Mouse (Mus musculus) heart, embryonic 12.5 days (tissue): ENCODE results near the gene Agbl4. TPM values are rescaled to one million over a fixed set of nuclear protein-coding genes. Genes with fewer than 3 reads are reported as not detected.

ENCODE experiments used
- ATAC-seq: fragments of 200-750 bp; cut with Nextera tagmentation; 2 replicates; pipeline ENCODE4 v1.8.0; 2017; ENCODE audit warnings: moderate TSS enrichment, moderate library complexity; ENCODE audit not compliant: insufficient number of reproducible peaks, low FRiP score
- H3K27ac ChIP-seq: fragments of 300-500 bp; sonication (generic); 2 replicates; pipeline ENCODE4 v1.5.1; 2016; ENCODE audit warnings: mild to moderate bottlenecking, moderate library complexity; ENCODE audit not compliant: poor library complexity, severe bottlenecking
- H3K27me3 ChIP-seq: fragments of 300-500 bp; sonication (generic); replicated peaks from 2 replicates; pipeline ENCODE4 v1.6.1; 2016; ENCODE audit warnings: mild to moderate bottlenecking, moderate library complexity
- H3K36me3 ChIP-seq: fragments of 300-500 bp; sonication (generic); 2 replicates; pipeline ENCODE4 v1.6.1; 2016; ENCODE audit warnings: mild to moderate bottlenecking, moderate library complexity
- H3K4me1 ChIP-seq: fragments of 300-500 bp; sonication (generic); replicated peaks from 2 replicates; pipeline ENCODE4 v1.6.1; 2016; ENCODE audit warnings: mild to moderate bottlenecking
- H3K4me2 ChIP-seq: fragments of 300-500 bp; sonication (generic); 2 replicates; pipeline ENCODE4 v1.6.1; 2016; ENCODE audit warnings: mild to moderate bottlenecking, moderate library complexity
- H3K4me3 ChIP-seq: fragments of 300-500 bp; sonication (generic); 2 replicates; pipeline ENCODE4 v1.5.1; 2016; ENCODE audit warnings: mild to moderate bottlenecking
- H3K9ac ChIP-seq: fragments of 300-500 bp; sonication (generic); 2 replicates; pipeline ENCODE4 v1.6.1; 2016; ENCODE audit warnings: mild to moderate bottlenecking, moderate library complexity
- H3K9me3 ChIP-seq: fragments of 300-500 bp; sonication (generic); replicated peaks from 2 replicates; pipeline ENCODE4 v1.6.1; 2016; ENCODE audit warnings: mild to moderate bottlenecking, moderate library complexity
- WGBS: fragments of 180-500 bp; shearing (Covaris S2); methylation state at CpG from one replicate; pipeline ENCODE4 v1.1.7; 2016; 5-methylcytosine and 5-hydroxymethylcytosine counted together
- polyA plus RNA-seq: library from polyadenylated mRNA; unstranded; fragments of >200 nt; fragmentation: Nextera tagmentation; extraction: Ambion mirVana; gene quantifications from 2 replicates; pipeline ENCODE4 v1.2.1, GENCODE M21; 2016

The Agbl4 gene
- polyA plus RNA-seq, 1 experiment from 2014 or later = 0.63 TPM

DNA sequence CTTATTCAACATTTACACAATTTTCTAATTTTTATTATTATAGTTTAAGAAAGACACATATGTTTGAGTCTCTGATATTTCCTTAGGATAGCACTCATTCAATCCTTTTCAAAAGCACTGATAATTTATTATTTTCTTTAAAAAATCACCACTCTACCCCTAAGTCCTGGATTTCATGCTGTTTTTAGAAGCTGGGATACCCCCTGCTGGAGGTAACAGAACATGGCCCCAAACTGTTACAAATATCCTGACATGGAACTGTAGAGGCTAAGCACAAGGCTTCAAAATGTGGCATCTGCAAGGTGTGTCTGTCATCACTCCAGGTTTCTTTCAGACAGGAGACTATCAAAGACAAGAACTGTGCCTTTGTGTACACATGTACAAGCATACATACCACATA lies 859.5 kb downstream of the Agbl4 start:
- H3K4me3 ChIP-seq = no peak overlapping the region

DNA sequence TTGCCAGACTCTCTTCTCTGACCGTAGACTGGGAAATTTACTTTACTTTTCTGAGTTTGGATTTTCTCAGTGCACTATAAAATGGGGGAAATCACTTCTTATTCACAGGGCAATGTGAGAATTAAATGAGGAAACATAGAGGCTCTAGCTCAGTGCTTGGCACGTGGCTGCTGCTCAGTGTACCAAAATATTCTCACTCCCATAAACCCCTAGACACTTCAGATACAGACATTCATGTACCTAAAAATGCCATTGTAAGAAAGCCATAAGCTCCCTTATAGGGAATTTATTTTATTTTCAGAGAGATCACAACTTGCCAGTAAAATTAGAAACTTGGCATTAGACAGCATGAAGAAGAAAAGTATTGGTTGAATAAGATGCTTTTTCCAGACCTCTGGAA lies 883.5 kb downstream of the Agbl4 start:
- no peaks in the 10 kb centered on the region for H3K27me3 ChIP-seq
- no peaks in the 10 kb centered on the region for H3K9me3 ChIP-seq
- no peak overlapping the region for H3K4me2 ChIP-seq
- no peaks in the 10 kb centered on the region; the same call in 1 of the 2 replicates for H3K4me1 ChIP-seq
- no peak overlapping the region for H3K9ac ChIP-seq
- 79% methylated on average over 2 of the region's 2 CpGs for WGBS
- no peaks in the 10 kb centered on the region for H3K36me3 ChIP-seq
- no peak for ATAC-seq
- H3K4me3 ChIP-seq = no peak overlapping the region
- H3K27ac ChIP-seq = no peak overlapping the region

More for the DNA sequence above, 859.5 kb downstream of the Agbl4 start:
- no peaks in the 10 kb centered on the region for H3K9me3 ChIP-seq
- no peak overlapping the region for H3K4me2 ChIP-seq
- peaks cover 7% of the 10 kb centered on the region for H3K4me1 ChIP-seq
- no peak overlapping the region for H3K27ac ChIP-seq
- no peaks in the 10 kb centered on the region for H3K27me3 ChIP-seq
- H3K9ac ChIP-seq = no peak overlapping the region
- no peaks in the 10 kb centered on the region for H3K36me3 ChIP-seq
- ATAC-seq = no peak

DNA sequence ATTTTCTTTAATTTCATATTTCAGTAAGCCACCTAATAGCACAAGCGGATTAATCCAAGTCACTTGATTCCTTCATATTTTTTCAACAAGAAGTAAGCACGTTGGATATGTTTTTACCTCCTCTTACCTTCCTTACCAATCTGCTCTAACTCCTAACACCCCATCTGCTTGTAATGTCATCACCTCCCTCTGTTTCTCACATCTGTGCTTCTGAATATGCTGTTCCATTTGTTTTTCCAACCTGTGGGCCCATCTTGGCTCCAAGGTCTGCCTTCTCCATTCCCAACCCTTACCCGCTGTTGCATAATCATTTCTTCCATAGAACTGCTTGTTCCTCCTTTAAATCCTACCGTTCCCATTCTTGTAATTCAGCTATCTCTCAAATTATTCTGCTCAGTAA lies 884.4 kb downstream of the Agbl4 start:
- H3K36me3 ChIP-seq = no peaks in the 10 kb centered on the region
- ATAC-seq = no peak
- H3K9me3 ChIP-seq = no peaks in the 10 kb centered on the region
- no peaks in the 10 kb centered on the region for H3K27me3 ChIP-seq
- no peak overlapping the region for H3K9ac ChIP-seq
- WGBS = 77% methylated on average over 4 of the region's 4 CpGs
- no peak overlapping the region for H3K27ac ChIP-seq
- no peaks in the 10 kb centered on the region; the same call in 1 of the 2 replicates for H3K4me1 ChIP-seq
- no peak overlapping the region for H3K4me2 ChIP-seq
- H3K4me3 ChIP-seq = no peak overlapping the region

DNA sequence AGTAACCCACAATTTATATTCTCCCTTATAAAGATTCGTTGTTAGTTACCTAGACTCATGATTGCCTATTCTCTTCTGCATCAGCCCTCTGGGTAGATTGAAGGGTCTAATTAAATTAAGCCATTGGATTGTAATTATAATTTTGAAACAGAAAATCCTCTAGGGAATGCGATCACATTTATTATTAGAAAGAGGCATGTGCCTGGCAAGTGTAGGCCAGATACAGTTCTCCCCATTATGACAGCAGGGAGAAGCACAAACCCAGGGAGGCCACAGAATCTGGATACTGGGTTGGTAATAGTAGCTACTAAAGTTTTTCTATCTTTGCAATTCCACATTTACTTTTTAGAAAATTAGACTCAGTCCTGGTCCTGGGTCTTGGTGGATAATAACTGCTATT lies 887.2 kb downstream of the Agbl4 start:
- WGBS = 88% methylated on average over 2 of the region's 2 CpGs
- no peak overlapping the region for H3K4me3 ChIP-seq
- H3K4me1 ChIP-seq = no peaks in the 10 kb centered on the region; the same call in 1 of the 2 replicates
- H3K9ac ChIP-seq = no peak overlapping the region
- no peak overlapping the region for H3K4me2 ChIP-seq
- no peaks in the 10 kb centered on the region for H3K27me3 ChIP-seq
- no peaks in the 10 kb centered on the region for H3K9me3 ChIP-seq
- ATAC-seq = no peak
- H3K36me3 ChIP-seq = no peaks in the 10 kb centered on the region
- H3K27ac ChIP-seq = no peak overlapping the region

DNA sequence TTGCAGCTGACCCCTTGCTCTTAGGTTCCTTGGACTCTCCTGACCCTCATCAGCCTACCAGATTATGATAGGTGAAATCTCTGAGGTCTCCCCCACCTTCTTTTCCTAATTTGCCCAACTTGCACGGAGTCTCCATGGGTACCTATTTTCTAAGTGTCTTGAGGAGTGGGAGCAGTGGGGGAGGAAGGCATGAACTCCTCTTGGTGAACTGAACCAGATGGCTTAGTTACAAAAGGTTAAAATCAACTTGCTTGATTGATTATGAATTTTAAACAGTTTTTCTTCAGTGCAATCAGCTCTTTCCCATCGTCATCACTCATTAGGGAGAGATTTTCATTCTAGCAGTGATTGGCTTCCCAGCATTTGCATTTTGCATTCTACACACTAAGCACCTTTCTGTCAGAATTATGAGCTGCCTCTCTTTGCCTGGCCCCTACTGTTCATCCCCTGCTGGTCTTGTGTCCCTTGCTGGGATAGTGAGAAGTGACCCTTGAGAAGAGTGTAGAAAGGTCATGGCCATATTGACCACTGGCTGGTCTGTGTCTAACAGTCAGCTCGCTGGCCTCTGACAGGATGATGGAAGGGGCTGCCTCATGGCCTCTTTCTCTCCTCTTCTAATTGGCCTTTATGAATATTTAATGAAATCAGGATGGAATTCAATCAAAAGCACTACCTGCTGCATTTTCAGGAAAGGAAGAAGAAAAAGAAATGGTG lies 897.2 kb downstream of the Agbl4 start:
- Histone ChIP-seq H3K4me3 (no peak overlapping the region), H3K27me3 (no peaks in the 10 kb centered on the region), H3K9ac (no peak overlapping the region), H3K27ac (no peak overlapping the region), H3K36me3 (no peaks in the 10 kb centered on the region), H3K4me1 (no peaks in the 10 kb centered on the region), H3K9me3 (no peaks in the 10 kb centered on the region), H3K4me2 (no peak overlapping the region)
- ATAC-seq = no peak
- 74% methylated on average over 3 of the region's 3 CpGs for WGBS

DNA sequence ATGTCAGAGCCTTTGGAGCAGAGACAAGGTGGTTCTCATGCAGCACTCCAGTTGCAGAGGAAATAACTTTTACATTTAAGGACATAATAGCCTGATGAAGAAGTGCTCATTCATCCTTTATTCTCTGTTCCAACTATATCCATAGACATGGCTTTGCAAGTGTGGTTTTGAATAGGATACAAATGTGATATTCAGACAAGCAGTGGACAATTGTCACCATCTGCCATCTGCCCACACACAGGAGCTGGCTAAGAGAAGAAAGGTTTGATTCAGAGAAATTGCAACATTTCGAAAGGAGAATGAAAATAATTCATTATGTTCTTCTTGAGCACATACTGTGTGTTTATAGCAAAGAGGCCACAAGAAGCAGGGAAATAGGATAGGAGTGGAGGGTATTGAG lies 909.1 kb downstream of the Agbl4 start:
- WGBS = 70% methylated on average over 1 of the region's 1 CpGs
- ATAC-seq = no peak
- no peaks in the 10 kb centered on the region for H3K27me3 ChIP-seq
- H3K27ac ChIP-seq = no peak overlapping the region
- no peaks in the 10 kb centered on the region for H3K4me1 ChIP-seq
- H3K4me3 ChIP-seq = no peak overlapping the region
- H3K9me3 ChIP-seq = no peaks in the 10 kb centered on the region
- no peaks in the 10 kb centered on the region for H3K36me3 ChIP-seq
- H3K9ac ChIP-seq = no peak overlapping the region
- no peak overlapping the region for H3K4me2 ChIP-seq

DNA sequence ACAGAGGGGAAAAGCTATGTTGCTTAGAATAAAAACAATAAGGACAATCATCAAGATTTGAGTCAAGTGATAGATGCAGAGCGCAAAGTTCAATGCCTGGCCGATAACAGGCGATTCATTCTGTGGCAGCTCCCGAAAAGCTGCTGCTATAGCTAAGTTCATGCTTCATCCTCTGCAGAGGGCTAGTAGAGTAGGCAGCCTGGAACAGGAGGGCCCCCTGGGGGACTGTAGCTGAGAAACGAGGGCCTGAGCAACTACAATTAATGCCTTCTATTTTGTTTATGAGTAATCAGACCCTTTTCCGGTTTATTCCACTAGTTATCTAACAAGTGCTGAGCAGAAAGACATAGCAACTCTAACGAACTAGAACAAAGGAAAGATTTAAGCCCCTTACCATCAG lies 909.7 kb downstream of the Agbl4 start:
- WGBS = 64% methylated on average over 7 of the region's 7 CpGs
- Histone ChIP-seq H3K9ac (no peak overlapping the region), H3K4me3 (no peak overlapping the region), H3K4me2 (no peak overlapping the region), H3K27ac (no peak overlapping the region), H3K9me3 (no peaks in the 10 kb centered on the region), H3K27me3 (no peaks in the 10 kb centered on the region), H3K36me3 (no peaks in the 10 kb centered on the region), H3K4me1 (no peaks in the 10 kb centered on the region)
- ATAC-seq = no peak

DNA sequence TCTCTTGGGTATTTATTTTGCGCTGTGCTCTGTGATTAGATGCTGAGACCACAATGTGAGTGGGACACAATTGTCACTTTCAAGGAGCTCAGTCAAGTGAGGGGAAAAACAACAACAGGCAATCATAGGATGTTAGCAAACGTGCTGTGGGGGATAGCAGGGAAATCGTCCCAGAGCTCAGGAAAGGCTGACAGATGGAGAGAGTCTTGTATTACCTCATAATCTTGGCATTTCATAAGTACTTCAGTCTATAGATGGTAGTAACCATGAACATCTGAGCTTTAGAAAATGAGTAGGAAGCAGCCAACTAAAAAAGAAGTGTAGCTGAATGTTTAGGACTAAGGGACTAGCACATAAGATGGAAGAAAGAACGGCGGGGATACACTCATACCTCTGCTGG lies 910.2 kb downstream of the Agbl4 start:
- no peaks in the 10 kb centered on the region for H3K4me1 ChIP-seq
- no peak overlapping the region for H3K4me3 ChIP-seq
- WGBS = 53% methylated on average over 5 of the region's 5 CpGs
- H3K4me2 ChIP-seq = no peak overlapping the region
- no peak overlapping the region for H3K9ac ChIP-seq
- ATAC-seq = no peak
- no peak overlapping the region for H3K27ac ChIP-seq
- H3K36me3 ChIP-seq = no peaks in the 10 kb centered on the region
- no peaks in the 10 kb centered on the region for H3K9me3 ChIP-seq
- no peaks in the 10 kb centered on the region for H3K27me3 ChIP-seq

DNA sequence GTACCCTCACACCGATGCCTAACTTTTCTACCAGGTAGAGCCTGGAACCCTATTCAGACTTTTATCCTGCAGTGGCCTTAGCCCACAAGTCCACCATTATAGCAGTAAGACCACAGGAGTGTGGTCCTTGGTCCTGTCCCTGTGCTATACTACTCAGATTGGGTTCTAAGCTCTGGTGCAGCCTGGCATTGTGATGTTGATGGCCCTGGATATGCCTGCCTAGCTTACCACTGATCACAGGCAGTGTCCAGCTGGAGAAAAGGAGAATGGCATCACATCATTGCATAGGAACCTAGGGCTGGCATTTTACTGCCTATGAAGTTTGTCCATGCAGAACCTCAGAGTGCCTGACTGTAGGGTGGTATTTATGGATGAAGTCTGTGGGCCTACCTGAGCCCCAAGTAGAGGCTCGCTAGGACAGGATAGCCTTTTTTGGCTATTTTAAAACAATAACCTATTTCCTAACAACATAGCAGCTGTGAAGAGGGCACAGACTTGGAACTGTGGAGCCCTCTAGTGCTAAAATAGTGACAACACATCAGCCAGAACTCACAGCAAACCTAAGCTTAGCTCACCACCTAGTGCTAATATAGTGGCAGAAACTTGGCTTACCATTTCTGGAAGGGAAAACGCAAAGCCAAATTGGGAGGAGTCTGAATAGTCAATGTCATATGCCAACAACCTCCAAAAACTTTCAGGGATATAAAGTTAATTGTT lies 911.3 kb downstream of the Agbl4 start:
- H3K9ac ChIP-seq = no peak overlapping the region
- no peaks in the 10 kb centered on the region for H3K36me3 ChIP-seq
- no peaks in the 10 kb centered on the region for H3K4me1 ChIP-seq
- H3K4me3 ChIP-seq = no peak overlapping the region
- ATAC-seq = no peak
- no peaks in the 10 kb centered on the region for H3K27me3 ChIP-seq
- no peak overlapping the region for H3K27ac ChIP-seq
- no peaks in the 10 kb centered on the region for H3K9me3 ChIP-seq
- WGBS = 67% methylated on average over 3 of the region's 3 CpGs
- H3K4me2 ChIP-seq = no peak overlapping the region

DNA sequence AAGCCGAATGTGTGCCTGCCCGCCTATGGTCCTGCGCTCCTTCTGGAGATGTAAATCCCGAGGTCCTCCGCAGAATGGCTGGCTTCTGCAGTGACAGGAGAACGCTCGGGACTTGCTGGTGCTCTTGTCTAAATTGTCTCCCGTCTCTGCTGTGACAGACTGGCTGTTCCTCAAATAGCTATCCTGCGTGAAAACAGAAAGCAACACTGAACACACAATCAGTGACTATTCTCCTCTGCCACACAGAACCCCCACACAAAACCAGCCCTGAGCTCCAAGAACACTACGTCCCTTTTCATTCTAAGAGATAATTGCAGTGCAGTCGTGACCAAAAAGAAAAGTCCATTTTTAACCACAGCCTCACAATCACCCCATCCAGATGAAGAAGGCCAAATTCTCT lies 929.6 kb downstream of the Agbl4 start:
- no peak overlapping the region for H3K9ac ChIP-seq
- no peak for ATAC-seq
- no peaks in the 10 kb centered on the region for H3K36me3 ChIP-seq
- H3K4me1 ChIP-seq = peaks cover 13% of the 10 kb centered on the region
- H3K27ac ChIP-seq = no peak overlapping the region
- no peaks in the 10 kb centered on the region for H3K9me3 ChIP-seq
- no peak overlapping the region for H3K4me3 ChIP-seq
- H3K27me3 ChIP-seq = no peaks in the 10 kb centered on the region
- no peak overlapping the region for H3K4me2 ChIP-seq
- WGBS = 57% methylated on average over 11 of the region's 11 CpGs

DNA sequence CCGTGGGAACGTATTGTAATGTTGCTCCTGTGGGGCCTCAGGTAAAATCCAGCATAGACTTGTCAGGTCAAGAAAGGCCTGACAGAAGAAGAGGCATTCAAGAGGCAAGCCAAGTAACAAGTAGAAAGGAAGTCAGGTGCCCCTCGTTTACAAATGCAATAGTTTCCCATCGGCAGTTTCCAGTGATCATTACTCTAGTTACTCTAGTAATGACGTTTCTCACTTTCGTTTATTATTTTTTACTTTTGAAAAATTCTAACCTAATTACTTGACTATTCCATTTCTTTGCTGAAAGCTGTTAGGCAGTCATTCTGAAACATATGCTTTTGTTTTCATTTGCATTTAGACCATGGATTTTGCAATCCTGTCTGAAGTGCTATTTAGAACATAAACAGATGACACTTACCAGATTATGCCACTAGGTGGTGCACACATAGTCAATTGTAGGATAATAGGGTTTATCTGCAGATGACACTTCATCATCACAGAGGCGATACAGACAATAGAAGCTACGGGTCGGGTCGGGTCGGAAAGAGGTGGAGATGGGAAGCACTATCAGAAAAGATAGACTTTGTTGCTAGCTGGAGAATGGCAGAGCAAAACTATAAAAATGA lies 930.4 kb downstream of the Agbl4 start:
- Histone ChIP-seq H3K27me3 (no peaks in the 10 kb centered on the region), H3K36me3 (no peaks in the 10 kb centered on the region), H3K9ac (no peak overlapping the region), H3K4me3 (no peak overlapping the region), H3K4me1 (peaks cover 13% of the 10 kb centered on the region), H3K4me2 (no peak overlapping the region), H3K9me3 (no peaks in the 10 kb centered on the region), H3K27ac (no peak overlapping the region)
- ATAC-seq = no peak
- 61% methylated on average over 11 of the region's 11 CpGs for WGBS
